Mouse (Mus musculus): ENCODE data around the gene Pip5k1b. TPM values are rescaled to one million over a fixed set of nuclear protein-coding genes. Genes with fewer than 3 reads are reported as not detected.

Pip5k1b gene
- polyA plus RNA-seq, 1 experiment: 0.68 TPM

GRCm38 (mm10) chr19:24262736-24263135, 292.9 kb downstream of the Pip5k1b start:
- H3K79me2 ChIP-seq (ENCODE audit: control insufficient read depth, insufficient read depth): no peaks in the 10 kb centered on the region
- TF ChIP-seq USF1 (IDR thresholded peaks at IDR 0.05; ENCODE audit: low read depth) (no peak), MYOD1 (IDR thresholded peaks at IDR 0.05; ENCODE audit: control insufficient read depth, insufficient read length, low read depth) (no peak), CTCF (IDR thresholded peaks at IDR 0.05; ENCODE audit: control insufficient read depth, insufficient read depth, insufficient read length) (no peak), FOSL1 (IDR thresholded peaks at IDR 0.05; ENCODE audit: insufficient read depth, low read length, poor library complexity, severe bottlenecking) (no peak), CEBPB (IDR thresholded peaks at IDR 0.05; ENCODE audit: low read depth) (no peak), MAX (IDR thresholded peaks at IDR 0.05) (no peak), MYOG (IDR thresholded peaks at IDR 0.05; ENCODE audit: control insufficient read depth, extremely low read depth, insufficient read length) (no peak)
- H3ac ChIP-seq (ENCODE audit: control insufficient read depth, insufficient read length, low read depth): no peak overlapping the region
- no peaks in the 10 kb centered on the region for H3K79me3 ChIP-seq (ENCODE audit: low read depth)
- H3K27me3 ChIP-seq (ENCODE audit: control insufficient read depth, insufficient read depth, insufficient read length): no peaks in the 10 kb centered on the region
- no peak overlapping the region for H3K4me3 ChIP-seq (ENCODE audit: insufficient read depth, poor library complexity, severe bottlenecking)
- H3K36me3 ChIP-seq (ENCODE audit: control insufficient read depth, insufficient read depth): peaks cover 17% of the 10 kb centered on the region

GRCm38 (mm10) chr19:24259390-24260351, 296.0 kb downstream of the Pip5k1b start:
- TF ChIP-seq MAX (IDR thresholded peaks at IDR 0.05) (no peak), MYOG (IDR thresholded peaks at IDR 0.05; ENCODE audit: control insufficient read depth, extremely low read depth, insufficient read length) (no peak), FOSL1 (IDR thresholded peaks at IDR 0.05; ENCODE audit: insufficient read depth, low read length, poor library complexity, severe bottlenecking) (no peak), USF1 (IDR thresholded peaks at IDR 0.05; ENCODE audit: low read depth) (no peak), CEBPB (IDR thresholded peaks at IDR 0.05; ENCODE audit: low read depth) (no peak), CTCF (IDR thresholded peaks at IDR 0.05; ENCODE audit: control insufficient read depth, insufficient read depth, insufficient read length) (no peak), MYOD1 (IDR thresholded peaks at IDR 0.05; ENCODE audit: control insufficient read depth, insufficient read length, low read depth) (no peak)
- no peak overlapping the region for H3K4me3 ChIP-seq (ENCODE audit: insufficient read depth, poor library complexity, severe bottlenecking)
- no peaks in the 10 kb centered on the region for H3K79me3 ChIP-seq (ENCODE audit: low read depth)
- no peaks in the 10 kb centered on the region for H3K79me2 ChIP-seq (ENCODE audit: control insufficient read depth, insufficient read depth)
- no peak overlapping the region for H3ac ChIP-seq (ENCODE audit: control insufficient read depth, insufficient read length, low read depth)
- no peaks in the 10 kb centered on the region for H3K27me3 ChIP-seq (ENCODE audit: control insufficient read depth, insufficient read depth, insufficient read length)
- peaks cover 14% of the 10 kb centered on the region for H3K36me3 ChIP-seq (ENCODE audit: control insufficient read depth, insufficient read depth)

DNA sequence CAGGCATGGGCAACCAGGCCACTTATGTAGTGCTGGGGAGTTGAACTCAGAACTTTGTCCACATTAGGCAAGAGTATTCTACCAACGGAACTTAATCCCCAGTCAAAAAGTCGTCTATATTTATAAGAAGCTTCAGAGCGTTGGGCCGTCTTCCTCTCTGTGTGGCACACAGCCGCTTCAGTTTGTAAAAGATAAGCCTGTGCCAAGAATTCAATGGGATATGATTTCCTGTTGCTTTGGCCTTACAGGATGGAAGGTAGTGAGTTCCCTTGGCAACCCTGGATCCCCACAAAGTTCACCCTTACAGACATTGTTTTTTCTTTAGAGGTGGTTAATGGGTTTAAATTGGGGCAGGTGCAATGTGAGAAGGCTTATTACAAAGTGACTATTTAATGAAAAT, 297.3 kb downstream of the Pip5k1b start:
- no peak for TF ChIP-seq USF1 (IDR thresholded peaks at IDR 0.05; ENCODE audit: low read depth)
- no peak for TF ChIP-seq MAX (IDR thresholded peaks at IDR 0.05)
- TF ChIP-seq CTCF (IDR thresholded peaks at IDR 0.05; ENCODE audit: control insufficient read depth, insufficient read depth, insufficient read length): no peak
- TF ChIP-seq CEBPB (IDR thresholded peaks at IDR 0.05; ENCODE audit: low read depth): no peak
- TF ChIP-seq MYOD1 (IDR thresholded peaks at IDR 0.05; ENCODE audit: control insufficient read depth, insufficient read length, low read depth): no peak
- TF ChIP-seq MYOG (IDR thresholded peaks at IDR 0.05; ENCODE audit: control insufficient read depth, extremely low read depth, insufficient read length): no peak
- TF ChIP-seq FOSL1 (IDR thresholded peaks at IDR 0.05; ENCODE audit: insufficient read depth, low read length, poor library complexity, severe bottlenecking): no peak
- Histone ChIP-seq H3K36me3 (ENCODE audit: control insufficient read depth, insufficient read depth) (peaks cover 12% of the 10 kb centered on the region), H3K27me3 (ENCODE audit: control insufficient read depth, insufficient read depth, insufficient read length) (no peaks in the 10 kb centered on the region), H3K79me3 (ENCODE audit: low read depth) (no peaks in the 10 kb centered on the region), H3ac (ENCODE audit: control insufficient read depth, insufficient read length, low read depth) (no peak overlapping the region), H3K79me2 (ENCODE audit: control insufficient read depth, insufficient read depth) (no peaks in the 10 kb centered on the region), H3K4me3 (ENCODE audit: insufficient read depth, poor library complexity, severe bottlenecking) (no peak overlapping the region)

- no peaks in the 10 kb centered on the region for H3K79me2 ChIP-seq (ENCODE audit: control insufficient read depth, insufficient read depth)
- H3ac ChIP-seq (ENCODE audit: control insufficient read depth, insufficient read length, low read depth): no peak overlapping the region
- H3K27me3 ChIP-seq (ENCODE audit: control insufficient read depth, insufficient read depth, insufficient read length): no peaks in the 10 kb centered on the region
- peaks cover 12% of the 10 kb centered on the region for H3K36me3 ChIP-seq (ENCODE audit: control insufficient read depth, insufficient read depth)
- no peak overlapping the region for H3K4me3 ChIP-seq (ENCODE audit: insufficient read depth, poor library complexity, severe bottlenecking)
- no peaks in the 10 kb centered on the region for H3K79me3 ChIP-seq (ENCODE audit: low read depth)
- TF ChIP-seq CTCF (IDR thresholded peaks at IDR 0.05; ENCODE audit: control insufficient read depth, insufficient read depth, insufficient read length) (no peak), MAX (IDR thresholded peaks at IDR 0.05) (no peak), MYOG (IDR thresholded peaks at IDR 0.05; ENCODE audit: control insufficient read depth, extremely low read depth, insufficient read length) (no peak), FOSL1 (IDR thresholded peaks at IDR 0.05; ENCODE audit: insufficient read depth, low read length, poor library complexity, severe bottlenecking) (no peak), USF1 (IDR thresholded peaks at IDR 0.05; ENCODE audit: low read depth) (no peak)
These were observed 297.7 kb downstream of the Pip5k1b start for GRCm38 (mm10) chr19:24257962-24258361.

DNA sequence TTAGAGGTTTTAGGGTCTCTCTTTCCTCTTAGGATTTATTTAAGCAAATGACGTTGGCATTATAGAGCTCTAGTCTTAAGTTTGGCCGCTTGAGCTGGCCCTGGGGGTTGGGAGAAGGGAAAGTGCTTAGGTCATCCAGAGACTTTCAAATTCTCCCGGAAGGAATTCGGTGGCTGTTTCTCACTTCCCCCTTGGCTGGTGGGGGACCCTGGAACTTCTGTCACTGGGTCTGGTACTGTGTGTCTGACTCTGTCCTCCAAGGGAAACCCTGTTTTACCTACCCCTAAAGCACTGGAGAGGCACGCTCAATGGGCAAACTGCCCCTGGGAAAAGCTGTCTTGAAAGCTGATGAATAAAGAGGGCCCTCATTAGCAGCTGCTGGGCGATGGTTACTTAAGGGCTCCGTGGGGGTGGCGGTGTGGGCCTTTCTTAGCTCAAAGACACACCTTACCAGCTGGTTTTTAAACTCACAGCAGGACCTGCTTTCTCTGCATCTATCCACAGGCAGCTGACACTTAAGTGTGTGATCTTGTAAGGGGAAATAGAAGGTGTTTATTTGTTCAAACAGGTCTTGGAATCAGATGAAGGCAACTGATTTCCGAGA, 301.9 kb downstream of the Pip5k1b start:
- TF ChIP-seq MYOD1 (IDR thresholded peaks at IDR 0.05; ENCODE audit: control insufficient read depth, insufficient read length, low read depth): no peak
- TF ChIP-seq CEBPB (IDR thresholded peaks at IDR 0.05; ENCODE audit: low read depth): no peak
- no peak for TF ChIP-seq USF1 (IDR thresholded peaks at IDR 0.05; ENCODE audit: low read depth)
- no peak for TF ChIP-seq MYOG (IDR thresholded peaks at IDR 0.05; ENCODE audit: control insufficient read depth, extremely low read depth, insufficient read length)
- no peak for TF ChIP-seq FOSL1 (IDR thresholded peaks at IDR 0.05; ENCODE audit: insufficient read depth, low read length, poor library complexity, severe bottlenecking)
- TF ChIP-seq CTCF (IDR thresholded peaks at IDR 0.05; ENCODE audit: control insufficient read depth, insufficient read depth, insufficient read length): no peak
- no peak for TF ChIP-seq MAX (IDR thresholded peaks at IDR 0.05)
- Histone ChIP-seq H3K4me3 (ENCODE audit: insufficient read depth, poor library complexity, severe bottlenecking) (no peak overlapping the region), H3K27me3 (ENCODE audit: control insufficient read depth, insufficient read depth, insufficient read length) (no peaks in the 10 kb centered on the region), H3K79me2 (ENCODE audit: control insufficient read depth, insufficient read depth) (no peaks in the 10 kb centered on the region), H3ac (ENCODE audit: control insufficient read depth, insufficient read length, low read depth) (no peak overlapping the region), H3K36me3 (ENCODE audit: control insufficient read depth, insufficient read depth) (no peaks in the 10 kb centered on the region), H3K79me3 (ENCODE audit: low read depth) (no peaks in the 10 kb centered on the region)
